Mouse (Mus musculus): ENCODE data around the gene Nme3. TPM values are rescaled to one million over a fixed set of nuclear protein-coding genes. Genes with fewer than 3 reads are reported as not detected.

Gene Nme3
- polyA plus RNA-seq, 1 experiment from 2014 or later, result 46.2 TPM

DNA sequence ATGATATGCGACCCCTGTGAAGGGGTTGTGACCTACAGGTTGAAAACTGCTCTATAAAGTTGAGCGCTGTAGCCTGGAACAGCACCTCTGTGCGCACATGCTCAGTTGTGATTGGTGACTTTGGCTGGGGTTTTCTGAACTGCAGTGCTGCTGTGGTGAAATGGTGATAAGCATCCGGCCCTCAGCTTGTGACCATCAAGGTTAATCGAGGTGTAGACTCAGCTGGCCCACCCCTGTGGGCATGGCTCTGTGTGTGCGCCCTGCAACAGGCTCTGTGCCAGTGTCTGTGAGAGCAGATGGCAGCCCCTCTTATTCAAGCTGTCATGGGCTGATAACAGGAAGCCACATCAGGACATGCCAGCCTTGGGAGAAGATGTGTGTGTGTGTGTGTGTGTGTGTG lies 37.3 kb upstream of the Nme3 start:
- Histone ChIP-seq H3K4me1 (replicated peaks) (no peaks in the 10 kb centered on the region), H3K4me2 (no peak overlapping the region), H3K27ac (no peak overlapping the region), H3K27me3 (no peaks in the 10 kb centered on the region), H3K9ac (replicated peaks) (peak overlapping the region; percentile 31; the same call in 1 of the 2 replicates), H3K36me3 (peaks cover 66% of the 10 kb centered on the region), H3K9me3 (no peaks in the 10 kb centered on the region), H3K4me3 (replicated peaks) (no peak overlapping the region)
- no peak for ATAC-seq (ENCODE audit: insufficient number of reproducible peaks, insufficient read depth, low FRiP score, low TSS enrichment, low read depth)
- 87% methylated on average over 6 of the region's 6 CpGs for WGBS

DNA sequence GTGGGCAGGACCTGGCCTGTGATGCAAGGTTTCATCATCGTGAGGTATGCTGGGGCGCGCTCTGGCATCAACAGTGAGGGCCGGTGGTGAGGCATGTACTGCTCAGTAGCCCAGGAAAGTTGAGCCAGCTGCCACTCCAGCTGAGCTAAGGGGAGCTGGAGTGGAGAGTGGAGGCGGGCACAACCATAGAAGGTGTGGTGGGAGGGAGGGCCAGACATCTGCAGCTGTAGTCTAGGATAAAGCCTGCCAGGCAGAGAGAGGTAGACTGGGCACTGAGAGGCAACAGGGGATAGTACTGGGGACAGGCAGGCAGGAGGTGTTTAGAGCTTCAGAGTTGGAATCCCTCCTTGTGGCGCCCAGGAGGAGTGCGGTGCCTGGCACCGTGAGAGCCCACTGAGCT lies 36.2 kb upstream of the Nme3 start:
- Histone ChIP-seq H3K36me3 (peaks cover 68% of the 10 kb centered on the region), H3K4me1 (replicated peaks) (no peaks in the 10 kb centered on the region), H3K27ac (no peak overlapping the region), H3K27me3 (no peaks in the 10 kb centered on the region), H3K9me3 (no peaks in the 10 kb centered on the region), H3K4me3 (replicated peaks) (no peak overlapping the region), H3K4me2 (no peak overlapping the region), H3K9ac (replicated peaks) (no peak overlapping the region)
- no peak for ATAC-seq (ENCODE audit: insufficient number of reproducible peaks, insufficient read depth, low FRiP score, low TSS enrichment, low read depth)
- WGBS, result 90% methylated on average over 8 of the region's 8 CpGs

- no peaks in the 10 kb centered on the region for H3K4me1 ChIP-seq (replicated peaks)
- H3K9me3 ChIP-seq, result no peaks in the 10 kb centered on the region
- no peak overlapping the region for H3K4me2 ChIP-seq
- no peak for ATAC-seq (ENCODE audit: insufficient number of reproducible peaks, insufficient read depth, low FRiP score, low TSS enrichment, low read depth)
- H3K9ac ChIP-seq (replicated peaks), result no peak overlapping the region
- H3K27ac ChIP-seq, result no peak overlapping the region
- H3K27me3 ChIP-seq, result no peaks in the 10 kb centered on the region
- peaks cover 56% of the 10 kb centered on the region for H3K36me3 ChIP-seq
- H3K4me3 ChIP-seq (replicated peaks), result no peak overlapping the region
- 96% methylated on average over 3 of the region's 3 CpGs for WGBS
Observed at GRCm38 (mm10) chr17:24861785-24862184, 34.5 kb upstream of the Nme3 start.

- Histone ChIP-seq H3K4me3 (replicated peaks) (no peak within 1 kb of the TSS), H3K4me1 (replicated peaks) (no peaks in the 10 kb centered on the region), H3K27ac (no peak within 1 kb of the TSS), H3K9me3 (no peaks in the 10 kb centered on the region), H3K9ac (replicated peaks) (no peak within 1 kb of the TSS), H3K4me2 (no peak within 1 kb of the TSS), H3K27me3 (no peaks in the 10 kb centered on the region), H3K36me3 (peaks cover 34% of the 10 kb centered on the region)
- WGBS, result 89% methylated on average over 8 of the region's 8 CpGs
- no peak for ATAC-seq (ENCODE audit: insufficient number of reproducible peaks, insufficient read depth, low FRiP score, low TSS enrichment, low read depth)
Observed at GRCm38 (mm10) chr17:24865776-24866175, 30.5 kb upstream of the Nme3 start, which contains the start of gene Igfals. TSS of gene Igfals (plus strand) at chr17:24865997.

GRCm38 (mm10) chr17:24867914-24868313 lies 28.4 kb upstream of the Nme3 start:
- Histone ChIP-seq H3K4me1 (replicated peaks) (no peaks in the 10 kb centered on the region), H3K4me2 (no peak overlapping the region), H3K27me3 (no peaks in the 10 kb centered on the region), H3K9me3 (no peaks in the 10 kb centered on the region), H3K9ac (replicated peaks) (no peak overlapping the region), H3K27ac (no peak overlapping the region), H3K36me3 (peaks cover 14% of the 10 kb centered on the region; the same call in 1 of the 2 replicates), H3K4me3 (replicated peaks) (no peak overlapping the region)
- no peak for ATAC-seq (ENCODE audit: insufficient number of reproducible peaks, insufficient read depth, low FRiP score, low TSS enrichment, low read depth)
- whole genome bisulfite sequencing, result 91% methylated on average over 10 of the region's 10 CpGs

GRCm38 (mm10) chr17:24873695-24874404 lies 22.4 kb upstream of the Nme3 start:
- Histone ChIP-seq H3K9ac (replicated peaks) (no peak overlapping the region), H3K4me2 (no peak overlapping the region), H3K9me3 (no peaks in the 10 kb centered on the region), H3K4me3 (replicated peaks) (no peak overlapping the region), H3K27me3 (no peaks in the 10 kb centered on the region; the same call in 1 of the 2 replicates), H3K4me1 (replicated peaks) (peaks cover 7% of the 10 kb centered on the region), H3K36me3 (no peaks in the 10 kb centered on the region), H3K27ac (no peak overlapping the region)
- WGBS, result 45% methylated on average over 4 of the region's 4 CpGs
- no peak for ATAC-seq (ENCODE audit: insufficient number of reproducible peaks, insufficient read depth, low FRiP score, low TSS enrichment, low read depth)

DNA sequence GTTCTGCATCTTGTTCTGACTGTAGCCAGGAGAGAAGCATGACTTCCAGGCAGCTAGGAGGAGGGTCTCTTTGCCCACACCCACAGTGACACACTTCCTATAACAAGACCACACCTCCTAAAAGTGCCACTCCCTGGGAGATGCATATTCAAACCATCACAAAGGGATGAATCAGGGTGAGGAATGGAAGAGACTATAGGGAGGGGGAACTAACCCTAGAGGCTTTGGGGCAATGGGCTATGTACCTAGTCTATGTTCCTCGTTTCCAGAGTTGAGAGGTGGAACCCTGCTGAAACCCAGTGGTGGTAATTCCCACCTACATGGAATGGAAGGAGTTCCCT lies 21.9 kb upstream of the Nme3 start:
- Histone ChIP-seq H3K36me3 (no peaks in the 10 kb centered on the region), H3K4me2 (no peak overlapping the region), H3K4me3 (replicated peaks) (no peak overlapping the region), H3K9ac (replicated peaks) (no peak overlapping the region), H3K9me3 (no peaks in the 10 kb centered on the region), H3K27ac (no peak overlapping the region), H3K27me3 (no peaks in the 10 kb centered on the region; the same call in 1 of the 2 replicates), H3K4me1 (replicated peaks) (peaks cover 7% of the 10 kb centered on the region)
- 58% methylated on average over 1 of the region's 1 CpGs for WGBS
- ATAC-seq (ENCODE audit: insufficient number of reproducible peaks, insufficient read depth, low FRiP score, low TSS enrichment, low read depth), result no peak

DNA sequence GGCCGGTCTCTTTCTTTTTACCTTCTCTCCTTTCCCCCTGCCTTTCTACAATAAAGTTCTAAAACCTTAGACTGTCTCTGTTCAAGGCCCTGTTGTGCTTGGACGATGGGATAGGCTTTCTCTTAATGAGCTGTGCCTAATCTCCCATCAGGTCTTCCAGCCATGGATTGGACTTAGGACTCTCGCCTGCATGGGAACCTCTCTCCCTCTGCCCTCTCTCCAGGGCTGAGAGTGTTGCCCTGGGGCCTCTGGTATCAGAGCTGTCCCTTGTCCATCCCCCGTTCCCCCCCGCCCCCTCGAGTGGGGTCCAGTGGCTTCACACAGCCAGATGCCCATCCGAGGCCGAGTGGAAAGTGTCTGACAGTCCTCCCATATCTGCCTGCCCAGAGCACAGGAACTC lies 21.3 kb upstream of the Nme3 start:
- Histone ChIP-seq H3K27me3 (no peaks in the 10 kb centered on the region; the same call in 1 of the 2 replicates), H3K27ac (no peak overlapping the region), H3K36me3 (no peaks in the 10 kb centered on the region), H3K9ac (replicated peaks) (no peak overlapping the region), H3K9me3 (no peaks in the 10 kb centered on the region), H3K4me2 (no peak overlapping the region), H3K4me1 (replicated peaks) (peaks cover 7% of the 10 kb centered on the region), H3K4me3 (replicated peaks) (no peak overlapping the region)
- no peak for ATAC-seq (ENCODE audit: insufficient number of reproducible peaks, insufficient read depth, low FRiP score, low TSS enrichment, low read depth)
- WGBS, result 85% methylated on average over 8 of the region's 8 CpGs

DNA sequence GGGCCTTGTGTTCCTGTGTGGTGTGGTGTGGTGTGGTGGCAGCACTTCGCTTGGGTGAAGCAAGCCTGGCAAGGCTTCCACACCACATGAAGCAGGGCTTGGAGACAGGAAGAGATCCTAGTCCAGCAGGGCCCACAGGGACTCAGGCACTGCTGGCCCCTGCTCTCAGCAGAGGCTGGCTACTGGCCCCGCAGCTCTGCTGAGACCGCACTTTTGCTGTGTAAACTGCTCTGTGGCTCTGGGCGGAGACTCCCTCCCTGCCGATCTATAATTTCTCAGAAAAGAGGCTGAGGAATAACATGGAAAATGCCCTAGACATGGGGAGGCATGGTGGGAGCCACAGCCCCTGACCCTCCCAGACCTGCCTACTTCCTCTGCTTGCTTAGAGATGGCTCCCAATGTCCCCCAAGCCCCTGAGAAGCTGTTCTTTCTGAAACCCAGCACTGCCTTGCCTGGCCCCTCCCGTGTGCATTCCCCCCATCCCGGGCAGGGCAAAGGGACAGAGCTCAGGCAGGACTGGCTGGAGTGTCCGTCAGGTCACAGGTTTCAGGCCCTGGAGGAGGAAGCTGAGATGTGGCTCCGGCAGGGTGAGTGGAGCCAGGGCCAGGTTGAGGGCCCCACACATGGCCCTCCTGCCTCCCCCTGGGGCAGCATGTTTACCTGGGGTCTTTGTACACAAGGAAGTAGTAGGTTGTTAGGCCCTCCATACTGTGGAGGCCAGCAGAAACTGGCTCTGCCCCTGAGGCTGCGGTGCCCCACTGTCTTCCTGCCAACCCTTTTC lies 18.8 kb upstream of the Nme3 start:
- WGBS, result 56% methylated on average over 10 of the region's 10 CpGs
- Histone ChIP-seq H3K9ac (replicated peaks) (peak overlapping the region; percentile 42), H3K27me3 (no peaks in the 10 kb centered on the region; the same call in 1 of the 2 replicates), H3K4me1 (replicated peaks) (peaks cover 7% of the 10 kb centered on the region), H3K36me3 (peaks cover 2% of the 10 kb centered on the region), H3K4me3 (replicated peaks) (no peak overlapping the region), H3K9me3 (no peaks in the 10 kb centered on the region), H3K27ac (no peak overlapping the region), H3K4me2 (no peak overlapping the region)
- ATAC-seq (ENCODE audit: insufficient number of reproducible peaks, insufficient read depth, low FRiP score, low TSS enrichment, low read depth), result no peak

DNA sequence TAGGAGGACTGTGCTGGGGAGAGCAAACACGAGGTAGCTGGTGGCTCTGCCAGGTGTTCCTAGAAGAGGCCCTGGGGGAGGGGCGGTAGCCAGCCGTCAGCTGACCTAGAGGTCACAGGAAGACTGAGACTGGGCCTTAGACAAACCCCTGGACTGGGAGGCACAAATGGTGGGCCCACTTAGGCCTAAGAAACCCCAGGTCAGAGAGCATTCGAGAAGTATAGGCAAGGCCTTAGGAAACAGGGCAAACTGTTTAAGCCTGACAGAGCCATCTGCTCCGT lies 18.2 kb upstream of the Nme3 start:
- no peak overlapping the region for H3K4me3 ChIP-seq (replicated peaks)
- peaks cover 7% of the 10 kb centered on the region for H3K4me1 ChIP-seq (replicated peaks)
- H3K36me3 ChIP-seq, result peaks cover 8% of the 10 kb centered on the region
- H3K27me3 ChIP-seq, result no peaks in the 10 kb centered on the region; the same call in 1 of the 2 replicates
- no peak overlapping the region for H3K27ac ChIP-seq
- 25% methylated on average over 5 of the region's 5 CpGs for WGBS
- H3K9me3 ChIP-seq, result no peaks in the 10 kb centered on the region
- H3K9ac ChIP-seq (replicated peaks), result peak overlapping the region; percentile 42; the same call in 1 of the 2 replicates
- no peak overlapping the region for H3K4me2 ChIP-seq
- no peak for ATAC-seq (ENCODE audit: insufficient number of reproducible peaks, insufficient read depth, low FRiP score, low TSS enrichment, low read depth)

DNA sequence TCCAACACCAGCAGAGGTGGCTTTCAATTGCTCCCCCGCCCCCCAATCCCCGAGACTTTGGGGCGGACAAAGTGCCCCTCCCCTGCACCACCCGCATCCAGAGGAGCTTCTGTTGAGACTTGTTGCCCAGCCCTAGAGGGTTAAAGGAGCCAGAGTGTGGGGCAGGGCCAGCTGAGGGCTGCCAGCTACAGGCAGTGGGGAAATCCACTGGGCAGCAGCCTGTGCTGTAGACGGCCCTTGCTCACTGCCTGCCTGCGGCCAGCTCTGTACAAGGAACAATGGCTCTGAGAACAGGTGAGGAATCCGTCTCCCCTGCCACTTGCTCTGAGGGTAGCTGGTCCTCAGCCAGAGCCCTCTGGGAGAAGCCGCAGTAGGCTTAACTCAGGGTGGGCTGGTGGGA lies 17.8 kb upstream of the Nme3 start:
- H3K27me3 ChIP-seq, result no peaks in the 10 kb centered on the region; the same call in 1 of the 2 replicates
- no peak overlapping the region for H3K4me3 ChIP-seq (replicated peaks)
- H3K4me1 ChIP-seq (replicated peaks), result peaks cover 7% of the 10 kb centered on the region
- H3K9me3 ChIP-seq, result no peaks in the 10 kb centered on the region
- H3K4me2 ChIP-seq, result no peak overlapping the region
- H3K9ac ChIP-seq (replicated peaks), result no peak overlapping the region; the same call in 1 of the 2 replicates
- H3K36me3 ChIP-seq, result peaks cover 12% of the 10 kb centered on the region
- ATAC-seq (ENCODE audit: insufficient number of reproducible peaks, insufficient read depth, low FRiP score, low TSS enrichment, low read depth), result no peak
- H3K27ac ChIP-seq, result no peak overlapping the region
- WGBS, result 77% methylated on average over 8 of the region's 8 CpGs
